Mouse (Mus musculus): Measurements from ENCODE around the gene Mgat5b. TPM values are rescaled to one million over a fixed set of nuclear protein-coding genes. Genes with fewer than 3 reads are reported as not detected.

The Mgat5b gene
- 0.05 TPM for polyA plus RNA-seq (2021)

DNA sequence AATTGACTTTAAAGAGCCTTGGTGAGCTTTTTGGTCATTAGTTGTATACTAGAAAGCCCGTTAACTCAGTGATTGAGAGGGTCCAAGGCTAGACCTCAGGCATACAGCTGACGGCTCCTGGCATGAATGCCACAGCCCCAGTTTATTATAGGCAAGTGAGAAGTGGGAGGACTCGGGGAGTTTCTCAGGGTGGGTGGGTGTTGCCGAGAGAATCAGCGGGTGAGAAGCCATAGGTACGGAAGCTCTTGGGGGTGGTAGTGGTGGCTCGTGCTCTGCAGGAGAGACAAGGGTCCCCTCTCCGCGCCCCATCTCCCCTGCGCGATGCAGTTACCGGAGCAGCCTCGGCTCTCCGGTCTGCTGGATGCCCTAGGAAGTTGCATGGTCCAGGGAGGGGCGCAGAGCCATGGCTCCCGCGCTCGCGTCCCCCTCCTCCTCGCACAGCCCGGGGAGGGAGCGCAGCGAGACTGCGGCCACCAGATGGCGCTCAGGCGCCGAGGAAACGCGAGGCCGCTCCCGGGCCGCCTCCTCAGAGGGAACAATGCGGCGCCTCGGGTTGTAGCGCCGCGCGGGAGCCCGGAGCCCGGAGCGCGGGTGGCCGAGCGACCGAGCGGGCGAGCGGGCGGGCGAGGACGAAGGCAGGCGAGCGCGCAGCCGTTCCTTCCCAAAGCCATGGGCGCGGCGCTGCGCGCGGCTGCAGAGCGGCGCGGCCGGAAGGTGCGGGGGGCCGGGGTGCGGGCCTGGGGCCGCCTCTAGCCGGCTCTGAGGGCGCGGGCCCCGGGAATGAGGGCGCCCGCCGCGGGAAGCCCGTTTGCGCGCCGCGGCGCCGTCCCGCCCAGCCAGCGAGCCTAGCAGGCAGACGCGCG, at the start of gene Mgat5b:
Gene Mgat5b, plus strand, starts transcription at position 541 of the 863 bp plus-strand sequence.
- CTCF ChIA-PET, result interaction anchor here (0.9 kb wide), 1 partner anchor 100 kb away, joined by 3 read pairs; no protein-coding TSS in a partner anchor
- POLR2A ChIA-PET, result interaction anchor here (0.5 kb wide), 1 partner anchor 100 kb away, joined by 4 read pairs; no protein-coding TSS in a partner anchor
- H3K27me3 ChIP-seq, result peaks cover 31% of the 10 kb centered on the region
- in situ Hi-C loops (cut with MboI; ENCODE audit: low pct_unique_long_range_greater_than_20kb), result loop anchor here (25.0 kb wide), 1 partner anchor 444 kb away; no protein-coding TSS in a partner anchor
- no peak for DNase-seq (ENCODE audit: low read depth, low spot score)
- TF ChIP-seq CTCF (IDR thresholded peaks at IDR 0.05), result peak; percentile 99
- ATAC-seq, result peak; percentile 65

DNA sequence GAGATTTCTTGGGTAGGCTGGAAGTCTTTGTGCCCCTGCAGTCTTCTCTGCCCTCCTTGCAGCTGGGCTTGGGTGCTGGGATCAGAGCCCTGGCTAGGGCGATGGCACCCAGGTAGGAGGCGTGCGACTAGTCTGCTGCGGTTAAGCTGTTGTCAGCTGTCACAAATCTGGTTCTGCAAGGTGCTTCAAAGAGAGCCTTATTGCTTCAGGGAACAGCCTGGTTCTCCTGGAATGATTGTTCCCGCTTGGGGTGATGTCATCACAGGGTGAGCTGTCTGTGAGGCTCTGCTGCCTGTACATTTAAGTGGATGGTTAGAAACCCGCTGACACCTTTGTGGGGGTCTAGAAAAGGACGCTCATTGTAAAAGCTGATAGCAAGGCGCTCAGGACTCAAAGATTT, 49.4 kb upstream of the Mgat5b start:
- no peak for ATAC-seq
- ChIA-PET CTCF (interaction anchor here (1.3 to 1.4 kb wide), 2 partner anchors 16 to 38 kb away, joined by 3 to 6 read pairs; no protein-coding TSS in a partner anchor), POLR2A (no interaction called here)
- no peak for TF ChIP-seq CTCF (IDR thresholded peaks at IDR 0.05)
- DNase-seq (ENCODE audit: low read depth, low spot score), result no peak
- in situ Hi-C loops (cut with MboI; ENCODE audit: low pct_unique_long_range_greater_than_20kb), result no loop called here
- H3K27me3 ChIP-seq, result no peaks in the 10 kb centered on the region

DNA sequence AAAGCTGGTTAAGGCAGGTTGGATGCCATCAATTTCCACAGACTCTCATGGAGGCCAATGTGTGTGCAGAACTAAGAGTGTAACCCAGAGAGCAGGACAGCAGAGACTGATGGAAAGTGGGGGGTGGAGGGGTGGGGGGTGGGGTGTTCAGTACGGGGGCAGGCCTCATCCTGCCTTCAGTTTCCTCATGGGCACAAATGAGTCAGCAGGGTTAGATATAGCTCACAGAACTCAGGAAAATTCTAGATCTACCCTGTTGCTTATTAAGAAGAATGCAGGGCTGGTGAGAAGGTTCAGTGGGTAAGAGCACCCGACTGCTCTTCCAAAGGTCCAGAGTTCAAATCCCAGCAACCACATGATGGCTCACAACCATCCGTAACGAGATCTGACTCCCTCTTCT, 49.0 kb upstream of the Mgat5b start:
- POLR2A ChIA-PET, result interaction anchor here (0.8 kb wide), 1 partner anchor 16 kb away, joined by 3 read pairs; no protein-coding TSS in a partner anchor
- CTCF ChIA-PET, result interaction anchor here (1.3 to 1.4 kb wide), 2 partner anchors 15 to 38 kb away, joined by 3 to 6 read pairs; no protein-coding TSS in a partner anchor
- TF ChIP-seq CTCF (IDR thresholded peaks at IDR 0.05), result no peak
- DNase-seq (ENCODE audit: low read depth, low spot score) (no peak), ATAC-seq (no peak)
- H3K27me3 ChIP-seq, result no peaks in the 10 kb centered on the region
- in situ Hi-C loops (cut with MboI; ENCODE audit: low pct_unique_long_range_greater_than_20kb), result no loop called here

DNA sequence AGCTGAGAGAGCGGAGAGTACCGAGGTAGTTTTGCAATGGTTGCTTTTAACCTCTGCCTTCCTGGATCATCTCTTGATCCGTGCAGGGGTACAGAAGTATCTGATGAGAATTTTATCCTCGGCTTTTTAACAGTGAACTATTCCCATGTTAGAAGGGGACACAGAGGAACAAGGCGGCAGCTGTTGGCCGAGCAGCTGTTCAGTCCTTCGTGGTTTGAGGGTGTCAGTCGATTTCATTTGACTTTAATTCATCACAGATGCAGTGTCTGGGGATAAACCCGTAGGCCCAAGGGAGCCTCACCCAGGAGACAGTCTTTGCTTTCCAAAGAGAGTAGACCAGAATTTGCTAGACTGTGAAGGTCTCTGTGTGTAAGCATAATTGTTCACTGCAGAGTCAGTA, 47.1 kb upstream of the Mgat5b start:
- ChIA-PET CTCF (no interaction called here), POLR2A (no interaction called here)
- no peak for ATAC-seq
- H3K27me3 ChIP-seq, result no peaks in the 10 kb centered on the region
- TF ChIP-seq CTCF (IDR thresholded peaks at IDR 0.05), result no peak
- in situ Hi-C loops (cut with MboI; ENCODE audit: low pct_unique_long_range_greater_than_20kb), result no loop called here
- DNase-seq (ENCODE audit: low read depth, low spot score), result no peak

DNA sequence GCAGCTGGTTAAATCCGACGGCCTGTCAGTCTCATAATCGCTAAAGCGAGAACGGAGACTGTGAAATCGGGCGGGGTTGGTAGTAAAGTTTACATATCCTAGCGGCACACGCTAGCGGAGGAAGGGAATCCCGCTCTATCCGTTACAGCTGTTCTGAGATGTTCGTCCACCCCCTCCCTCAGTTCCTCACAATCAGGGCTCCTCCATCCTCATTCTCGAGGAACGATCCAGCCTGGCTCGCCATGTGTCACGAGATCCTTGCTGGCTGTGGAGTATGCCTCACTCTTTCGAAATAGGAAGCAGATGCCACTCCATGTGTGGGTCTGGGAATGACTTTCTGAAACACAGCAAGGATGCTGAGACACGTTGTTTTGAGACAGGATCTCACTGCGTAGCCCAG, 44.7 kb upstream of the Mgat5b start:
- no peaks in the 10 kb centered on the region for H3K27me3 ChIP-seq
- DNase-seq (ENCODE audit: low read depth, low spot score) (no peak), ATAC-seq (no peak)
- in situ Hi-C loops (cut with MboI; ENCODE audit: low pct_unique_long_range_greater_than_20kb), result no loop called here
- ChIA-PET CTCF (no interaction called here), POLR2A (interaction anchor here (0.7 kb wide), 1 partner anchor 590 kb away, joined by 3 read pairs; no protein-coding TSS in a partner anchor)
- no peak for TF ChIP-seq CTCF (IDR thresholded peaks at IDR 0.05)

DNA sequence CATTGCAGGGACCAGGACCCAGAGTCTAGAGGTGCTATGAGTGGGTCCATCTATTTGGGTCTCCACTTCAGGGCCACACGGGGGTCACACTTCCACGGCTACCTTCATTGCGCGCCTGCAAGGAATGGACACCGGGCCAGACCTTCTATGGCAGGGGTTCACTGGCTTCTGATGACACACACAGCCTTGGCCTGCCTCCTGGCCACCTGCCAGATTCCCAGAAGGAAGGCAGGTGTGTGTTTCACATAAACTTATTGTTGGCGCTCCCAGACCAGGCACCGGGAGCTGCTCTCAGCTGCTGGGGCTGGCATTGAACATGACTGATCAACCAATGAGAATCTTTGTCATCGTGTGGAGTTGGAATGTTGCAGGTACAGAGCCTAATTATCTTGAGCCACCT, 40.2 kb upstream of the Mgat5b start:
- no peak for DNase-seq (ENCODE audit: low read depth, low spot score)
- POLR2A ChIA-PET, result interaction anchor here (0.6 kb wide), 1 partner anchor 126 kb away, joined by 4 read pairs; no protein-coding TSS in a partner anchor
- no peaks in the 10 kb centered on the region for H3K27me3 ChIP-seq
- no peak for ATAC-seq
- in situ Hi-C loops (cut with MboI; ENCODE audit: low pct_unique_long_range_greater_than_20kb), result no loop called here
- no peak for TF ChIP-seq CTCF (IDR thresholded peaks at IDR 0.05)
- CTCF ChIA-PET, result no interaction called here

DNA sequence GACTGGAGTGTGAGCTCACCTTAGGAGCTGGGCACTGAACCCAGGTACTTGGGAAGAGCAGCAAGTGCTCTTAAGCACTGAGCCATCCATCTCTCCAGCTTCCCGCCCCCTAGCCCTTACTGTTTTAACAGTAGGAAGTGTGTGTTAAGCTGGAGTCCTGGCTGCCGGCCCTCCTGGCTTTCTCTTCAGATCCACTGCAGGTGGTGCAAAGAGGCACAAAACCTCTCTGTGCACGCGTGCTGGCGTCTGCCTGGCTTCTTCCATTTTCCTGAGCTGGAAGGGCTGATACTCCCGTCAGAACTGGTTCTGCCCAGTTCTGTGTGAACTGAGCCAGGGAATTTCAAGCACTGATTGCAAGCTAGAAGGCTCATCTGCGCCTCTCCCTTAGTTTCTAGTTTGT, 37.8 kb upstream of the Mgat5b start:
- no peak for ATAC-seq

DNA sequence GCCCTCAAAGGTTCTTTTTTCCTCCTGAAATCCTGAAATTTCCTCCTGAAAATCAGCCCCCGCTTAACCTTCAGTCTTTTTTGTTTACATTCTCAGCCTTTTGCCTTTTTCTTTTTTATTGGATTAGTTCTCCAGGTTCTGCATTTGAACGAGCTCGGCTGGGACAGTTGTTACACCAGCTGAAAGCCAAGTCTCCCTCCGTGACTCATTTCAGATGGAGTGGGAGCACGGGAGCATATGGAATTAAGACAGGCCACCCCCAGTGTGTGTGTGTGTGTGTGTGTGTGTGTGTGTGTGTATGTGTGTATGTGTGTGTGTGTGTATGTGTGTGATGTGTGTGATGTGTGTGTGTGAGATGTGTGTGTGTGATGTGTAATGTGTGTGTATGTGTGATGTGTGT, 37.2 kb upstream of the Mgat5b start:
- ChIA-PET POLR2A (no interaction called here), CTCF (no interaction called here)
- no peak for DNase-seq (ENCODE audit: low read depth, low spot score)

More for the DNA sequence above, 37.8 kb upstream of the Mgat5b start:
- ChIA-PET CTCF (no interaction called here), POLR2A (no interaction called here)
- in situ Hi-C loops (cut with MboI; ENCODE audit: low pct_unique_long_range_greater_than_20kb), result loop anchor here (10.0 kb wide), 2 partner anchors 134 to 164 kb away; no protein-coding TSS in a partner anchor
- no peak for DNase-seq (ENCODE audit: low read depth, low spot score)
- no peak for TF ChIP-seq CTCF (IDR thresholded peaks at IDR 0.05)
- H3K27me3 ChIP-seq, result peaks cover 3% of the 10 kb centered on the region

DNA sequence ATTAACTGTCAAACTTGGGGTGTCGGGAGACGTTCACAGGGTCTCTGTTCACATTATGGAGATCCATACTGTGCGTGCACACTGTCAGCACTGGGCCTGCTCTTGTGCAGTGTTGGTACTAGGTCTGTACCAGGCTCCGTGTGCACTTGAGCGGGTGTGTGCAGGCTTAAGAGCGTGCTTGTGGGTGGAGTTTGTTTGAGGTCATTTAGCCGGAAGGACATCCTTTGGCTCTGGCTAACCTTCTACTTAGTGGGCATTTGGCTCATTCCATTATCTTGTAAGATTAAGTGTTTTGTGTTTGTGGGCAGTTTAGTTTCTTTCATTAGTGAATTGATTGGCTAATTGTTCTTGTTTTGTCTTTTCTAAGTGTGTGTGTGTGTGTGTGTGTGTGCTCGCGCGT, 36.2 kb upstream of the Mgat5b start:
- CTCF ChIA-PET, result no interaction called here
- in situ Hi-C loops (cut with MboI; ENCODE audit: low pct_unique_long_range_greater_than_20kb), result loop anchor here (10.0 kb wide), 2 partner anchors 132 to 162 kb away; no protein-coding TSS in a partner anchor
- ATAC-seq (no peak), DNase-seq (ENCODE audit: low read depth, low spot score) (no peak)
- peaks cover 3% of the 10 kb centered on the region for H3K27me3 ChIP-seq
- POLR2A ChIA-PET, result no interaction called here
- TF ChIP-seq CTCF (IDR thresholded peaks at IDR 0.05), result no peak

More for the DNA sequence above, 37.2 kb upstream of the Mgat5b start:
- peaks cover 3% of the 10 kb centered on the region for H3K27me3 ChIP-seq
- no peak for TF ChIP-seq CTCF (IDR thresholded peaks at IDR 0.05)
- ATAC-seq, result no peak
- in situ Hi-C loops (cut with MboI; ENCODE audit: low pct_unique_long_range_greater_than_20kb), result loop anchor here (10.0 kb wide), 2 partner anchors 133 to 163 kb away; no protein-coding TSS in a partner anchor

DNA sequence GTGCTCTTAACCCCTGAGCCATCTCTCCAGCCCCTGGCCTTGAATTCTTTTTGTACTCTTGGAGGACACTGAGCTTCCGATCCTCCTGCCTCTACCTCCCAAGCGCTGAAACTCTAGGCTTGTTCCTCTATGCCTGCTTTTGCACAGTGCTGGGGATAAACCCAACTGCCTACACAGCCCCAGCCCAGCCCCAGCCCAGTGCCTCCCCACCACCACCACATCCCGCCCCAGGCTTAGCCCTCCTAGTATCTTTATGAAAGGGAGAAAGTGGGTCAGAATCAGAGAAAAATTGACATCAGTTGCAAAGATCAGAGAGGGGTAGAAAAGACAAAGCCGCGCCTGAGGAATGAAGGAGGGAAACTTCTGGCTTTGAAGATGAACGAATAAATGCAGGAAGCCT, 34.6 kb upstream of the Mgat5b start:
- ATAC-seq, result no peak
- no peak for TF ChIP-seq CTCF (IDR thresholded peaks at IDR 0.05)
- CTCF ChIA-PET, result interaction anchor here (1.5 to 2.3 kb wide), 3 partner anchors 14 to 174 kb away, joined by 4 to 10 read pairs (median 6); no protein-coding TSS in a partner anchor
- in situ Hi-C loops (cut with MboI; ENCODE audit: low pct_unique_long_range_greater_than_20kb), result loop anchor here (10.0 kb wide), 2 partner anchors 131 to 161 kb away; no protein-coding TSS in a partner anchor
- POLR2A ChIA-PET, result no interaction called here
- peaks cover 3% of the 10 kb centered on the region for H3K27me3 ChIP-seq
- no peak for DNase-seq (ENCODE audit: low read depth, low spot score)
